Mouse (Mus musculus) testis, postnatal 10 days (tissue): ENCODE results near the gene Zfp287.
A peak's percentile ranks its signal among the peaks of the same experiment; 100 is the strongest.
"Not testable (repeated sequence)": the region's sequence is repeated elsewhere in the genome, so short reads cannot be mapped to it uniquely, and the experiment has no call there.

ENCODE experiments used
- DNase-seq: peaks from one replicate; pipeline ENCODE4 v3.0.0; 2021; ENCODE audit warnings: low spot score

Zfp287 gene

GRCm38 (mm10) chr11:62731311-62732021 lies at the start of gene Zfp287:
TSS of gene Zfp287 (minus strand) at chr11:62731905.
- peak; percentile 87 for DNase-seq

- DNase-seq, result no peak
Measured at GRCm38 (mm10) chr11:62776510-62776909, 44.8 kb upstream of the Zfp287 start.

GRCm38 (mm10) chr11:62760755-62761457 lies 29.2 kb upstream of the Zfp287 start:
- DNase-seq, result peak; percentile 34

GRCm38 (mm10) chr11:62758491-62758890 lies 26.8 kb upstream of the Zfp287 start:
- DNase-seq, result no peak

GRCm38 (mm10) chr11:62757906-62758305 lies 26.2 kb upstream of the Zfp287 start:
- DNase-seq, result no peak

GRCm38 (mm10) chr11:62757143-62757507 lies 25.4 kb upstream of the Zfp287 start:
- DNase-seq, result no peak

- DNase-seq, result peak; percentile 97
Measured at GRCm38 (mm10) chr11:62756456-62757142, 24.9 kb upstream of the Zfp287 start.

- DNase-seq, result no peak
Measured at GRCm38 (mm10) chr11:62752780-62753179, 21.1 kb upstream of the Zfp287 start, which contains the start of gene Gm10428. TSS of gene Gm10428 (plus strand) at chr11:62753100.

GRCm38 (mm10) chr11:62752191-62752590 lies 20.5 kb upstream of the Zfp287 start:
- no peak for DNase-seq

- DNase-seq, result not testable (repeated sequence)
Measured at GRCm38 (mm10) chr11:62749445-62749844, 17.7 kb upstream of the Zfp287 start.

GRCm38 (mm10) chr11:62748062-62748461 lies 16.4 kb upstream of the Zfp287 start:
- DNase-seq, result no peak

- no peak for DNase-seq
Measured at GRCm38 (mm10) chr11:62747227-62747626, 15.5 kb upstream of the Zfp287 start.

GRCm38 (mm10) chr11:62746001-62746533 lies 14.4 kb upstream of the Zfp287 start:
- peak; percentile 80 for DNase-seq

GRCm38 (mm10) chr11:62744103-62744502 lies 12.4 kb upstream of the Zfp287 start:
- peak; percentile 80 for DNase-seq

- DNase-seq, result no peak
Measured at GRCm38 (mm10) chr11:62742261-62742957, 10.7 kb upstream of the Zfp287 start.

GRCm38 (mm10) chr11:62741186-62741585 lies 9.5 kb upstream of the Zfp287 start:
- DNase-seq, result no peak

GRCm38 (mm10) chr11:62732665-62733064 lies 960 bp upstream of the Zfp287 start:
- no peak for DNase-seq

GRCm38 (mm10) chr11:62732022-62732387 lies 300 bp upstream of the Zfp287 start:
- DNase-seq, result no peak

GRCm38 (mm10) chr11:62728276-62728675 lies 3.4 kb downstream of the Zfp287 start:
- DNase-seq, result no peak

GRCm38 (mm10) chr11:62710657-62711056 lies 21.0 kb downstream of the Zfp287 start:
- DNase-seq, result no peak

GRCm38 (mm10) chr11:62708252-62708651 lies 23.5 kb downstream of the Zfp287 start:
- DNase-seq, result no peak

GRCm38 (mm10) chr11:62706141-62706540 lies 25.6 kb downstream of the Zfp287 start:
- no peak for DNase-seq
